Mouse (Mus musculus): ENCODE data around the gene Adcy9. TPM values are rescaled to one million over a fixed set of nuclear protein-coding genes. Genes with fewer than 3 reads are reported as not detected.
"Not testable (repeated sequence)": the region's sequence is repeated elsewhere in the genome, so short reads cannot be mapped to it uniquely, and the experiment has no call there.

Adcy9 gene
- polyA plus RNA-seq, 1 experiment: 2.8 TPM

DNA sequence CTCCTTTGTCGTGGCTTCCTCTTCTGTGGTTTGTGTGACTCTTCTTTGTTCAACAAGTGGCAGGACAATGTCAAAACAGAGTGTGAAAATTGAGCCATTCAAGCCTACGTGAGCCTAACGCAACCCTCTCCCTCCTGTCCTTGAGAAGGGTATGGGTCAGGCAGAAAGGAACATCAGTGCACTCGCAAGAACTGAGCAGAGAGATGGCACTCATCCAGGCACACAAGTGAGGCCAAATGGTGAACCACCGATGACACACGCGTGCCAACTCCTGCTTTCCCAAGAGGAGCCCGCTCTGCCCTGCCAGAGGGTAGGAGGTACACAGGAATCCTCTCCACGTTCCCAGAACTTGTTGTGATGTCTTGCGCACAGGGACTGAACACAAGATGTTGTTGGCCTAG is 50.2 kb downstream of the Adcy9 start:
- no peak overlapping the region for H3K27ac ChIP-seq (ENCODE audit: insufficient read depth, low read length)
- H3K4me3 ChIP-seq (ENCODE audit: insufficient read depth, low read length): no peak overlapping the region
- H3K4me1 ChIP-seq (ENCODE audit: control insufficient read depth, insufficient read depth, low read length): no peaks in the 10 kb centered on the region; the same call in 1 of the 2 replicates
- TF ChIP-seq POLR2A (IDR thresholded peaks at IDR 0.05; ENCODE audit: low read depth, low read length): no peak
- no peak for TF ChIP-seq CTCF (IDR thresholded peaks at IDR 0.05; ENCODE audit: borderline replicate concordance, insufficient read depth, low read length)

- Histone ChIP-seq H3K4me3 (ENCODE audit: insufficient read depth, low read length) (no peak overlapping the region), H3K27ac (ENCODE audit: insufficient read depth, low read length) (no peak overlapping the region), H3K4me1 (ENCODE audit: control insufficient read depth, insufficient read depth, low read length) (no peaks in the 10 kb centered on the region; the same call in 1 of the 2 replicates)
- TF ChIP-seq POLR2A (IDR thresholded peaks at IDR 0.05; ENCODE audit: low read depth, low read length) (no peak), CTCF (IDR thresholded peaks at IDR 0.05; ENCODE audit: borderline replicate concordance, insufficient read depth, low read length) (no peak)
These were observed 52.4 kb downstream of the Adcy9 start for GRCm38 (mm10) chr16:4367930-4368329.

DNA sequence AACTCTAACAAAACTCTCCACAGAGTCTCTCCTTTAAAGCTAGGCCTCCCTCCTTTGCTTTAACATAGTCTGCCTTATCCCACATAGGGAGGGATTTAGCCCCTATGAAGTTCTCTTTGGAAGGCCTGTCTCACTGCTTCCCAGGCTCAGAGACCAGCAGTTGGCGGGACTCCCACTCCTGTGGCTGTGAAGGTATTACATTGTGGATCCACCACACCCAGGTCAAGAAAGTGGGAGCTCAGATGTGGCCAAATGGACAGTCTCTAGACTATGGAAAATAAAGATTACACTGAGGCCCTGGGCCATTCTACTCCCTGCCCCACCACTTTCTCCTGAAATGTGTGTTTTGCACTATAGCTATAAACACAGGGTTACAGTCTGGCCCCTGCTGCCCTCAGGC is 53.0 kb downstream of the Adcy9 start:
- Histone ChIP-seq H3K27ac (ENCODE audit: insufficient read depth, low read length) (no peak overlapping the region), H3K4me3 (ENCODE audit: insufficient read depth, low read length) (no peak overlapping the region), H3K4me1 (ENCODE audit: control insufficient read depth, insufficient read depth, low read length) (no peaks in the 10 kb centered on the region; the same call in 1 of the 2 replicates)
- TF ChIP-seq CTCF (IDR thresholded peaks at IDR 0.05; ENCODE audit: borderline replicate concordance, insufficient read depth, low read length) (no peak), POLR2A (IDR thresholded peaks at IDR 0.05; ENCODE audit: low read depth, low read length) (no peak)

GRCm38 (mm10) chr16:4366671-4367070 is 53.6 kb downstream of the Adcy9 start:
- Histone ChIP-seq H3K4me3 (ENCODE audit: insufficient read depth, low read length) (no peak overlapping the region), H3K27ac (ENCODE audit: insufficient read depth, low read length) (no peak overlapping the region), H3K4me1 (ENCODE audit: control insufficient read depth, insufficient read depth, low read length) (no peaks in the 10 kb centered on the region; the same call in 1 of the 2 replicates)
- TF ChIP-seq POLR2A (IDR thresholded peaks at IDR 0.05; ENCODE audit: low read depth, low read length): no peak

DNA sequence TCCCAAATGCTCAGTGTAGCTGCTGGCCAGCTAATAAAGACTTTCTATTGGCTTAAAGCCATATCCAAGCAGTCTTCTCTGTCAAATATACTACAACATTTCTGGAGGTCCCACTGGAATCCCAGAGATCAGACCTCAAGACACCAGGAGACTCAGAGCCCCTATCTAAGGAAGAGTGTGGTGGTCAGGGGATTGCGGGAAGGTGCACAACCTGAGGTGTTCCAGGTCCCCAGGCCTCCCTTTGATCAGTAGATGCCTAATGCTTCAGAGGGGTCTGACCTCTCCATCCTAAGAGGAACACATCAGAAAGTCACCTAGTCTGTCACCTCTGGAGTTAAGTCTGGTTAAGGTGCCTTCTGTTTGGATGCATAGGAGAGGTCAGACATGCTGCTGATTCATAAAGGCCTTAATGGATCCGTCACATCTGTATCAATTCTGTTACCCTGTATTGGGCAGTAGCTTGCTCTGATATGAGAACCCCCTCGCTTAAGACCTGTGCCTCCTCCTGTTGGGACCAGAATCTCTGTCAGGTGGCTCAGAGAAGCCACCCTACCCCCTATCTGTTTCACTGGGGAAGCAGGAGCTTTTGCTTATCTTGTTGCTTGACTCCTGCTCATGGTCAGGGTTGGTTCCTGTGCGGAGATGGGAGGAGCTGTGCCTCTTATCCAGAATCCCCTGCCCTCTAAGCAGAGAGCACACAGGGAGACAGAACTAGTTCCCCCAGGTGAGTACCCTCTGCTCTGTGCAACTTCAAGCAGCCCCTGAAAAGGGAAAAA is 56.8 kb downstream of the Adcy9 start:
- TF ChIP-seq POLR2A (IDR thresholded peaks at IDR 0.05; ENCODE audit: low read depth, low read length) (no peak), CTCF (IDR thresholded peaks at IDR 0.05; ENCODE audit: borderline replicate concordance, insufficient read depth, low read length) (no peak)
- Histone ChIP-seq H3K4me1 (ENCODE audit: control insufficient read depth, insufficient read depth, low read length) (no peaks in the 10 kb centered on the region; the same call in 1 of the 2 replicates), H3K27ac (ENCODE audit: insufficient read depth, low read length) (no peak overlapping the region), H3K4me3 (ENCODE audit: insufficient read depth, low read length) (no peak overlapping the region)

GRCm38 (mm10) chr16:4355260-4356043 is 64.8 kb downstream of the Adcy9 start:
- TF ChIP-seq CTCF (IDR thresholded peaks at IDR 0.05; ENCODE audit: borderline replicate concordance, insufficient read depth, low read length) (no peak), POLR2A (IDR thresholded peaks at IDR 0.05; ENCODE audit: low read depth, low read length) (no peak)
- Histone ChIP-seq H3K4me1 (ENCODE audit: control insufficient read depth, insufficient read depth, low read length) (no peaks in the 10 kb centered on the region), H3K27ac (ENCODE audit: insufficient read depth, low read length) (no peak overlapping the region), H3K4me3 (ENCODE audit: insufficient read depth, low read length) (no peak overlapping the region)

DNA sequence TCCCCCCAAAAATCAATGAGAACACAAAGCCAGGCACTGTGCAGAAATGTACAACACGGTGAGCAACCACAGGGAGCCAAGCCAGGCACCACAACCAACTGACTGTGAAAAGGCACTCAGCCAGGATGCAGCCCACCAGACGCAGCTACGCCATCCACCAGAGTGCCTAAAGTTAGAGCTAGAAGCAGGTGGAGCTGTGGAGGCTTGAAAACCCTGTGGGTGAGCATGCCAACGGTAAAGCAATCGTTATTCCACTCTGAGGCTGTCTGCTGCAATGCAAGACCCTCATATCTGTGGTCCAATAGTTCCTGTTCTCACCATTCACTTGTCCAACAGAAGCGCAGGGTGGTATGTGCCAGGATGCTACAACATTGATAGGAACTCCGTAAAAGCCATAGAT is 77.7 kb downstream of the Adcy9 start:
- Histone ChIP-seq H3K4me1 (ENCODE audit: control insufficient read depth, insufficient read depth, low read length) (no peaks in the 10 kb centered on the region), H3K4me3 (ENCODE audit: insufficient read depth, low read length) (no peak overlapping the region), H3K27ac (ENCODE audit: insufficient read depth, low read length) (no peak overlapping the region)
- no peak for TF ChIP-seq CTCF (IDR thresholded peaks at IDR 0.05; ENCODE audit: borderline replicate concordance, insufficient read depth, low read length)
- no peak for TF ChIP-seq POLR2A (IDR thresholded peaks at IDR 0.05; ENCODE audit: low read depth, low read length)

DNA sequence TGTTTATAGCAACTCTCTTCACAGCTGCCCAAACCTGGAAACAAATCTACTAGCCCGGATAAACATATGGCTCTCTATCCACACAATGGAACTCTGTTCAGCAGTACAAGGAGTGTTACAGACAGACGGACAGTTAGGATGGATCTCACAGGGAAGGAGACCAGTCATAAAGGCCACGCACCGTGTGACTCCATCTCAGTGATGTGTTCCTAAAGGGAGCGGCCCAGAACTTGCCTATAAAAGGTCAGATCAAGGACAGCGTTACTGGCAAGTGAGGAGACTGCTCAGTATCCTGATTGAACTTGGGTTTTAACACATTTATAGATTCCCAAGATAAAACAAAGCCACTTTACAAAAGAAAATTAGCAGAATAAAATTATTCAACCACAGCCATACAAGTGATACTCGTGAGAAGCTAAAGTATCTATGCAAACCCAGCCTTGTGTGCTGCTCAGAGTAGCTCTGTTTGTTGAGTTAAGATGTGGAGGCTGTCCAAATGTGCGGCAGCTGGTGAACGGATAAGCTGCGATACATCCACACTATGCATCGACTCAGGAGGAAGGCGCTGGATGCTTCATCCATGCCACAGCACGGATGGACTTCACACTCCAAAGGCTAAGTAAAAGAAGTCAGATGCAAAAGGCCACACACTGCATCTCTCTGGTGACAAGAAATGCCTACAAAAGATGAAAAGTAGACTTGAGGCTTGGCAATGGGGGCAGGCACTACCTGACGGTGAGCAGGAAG is 78.8 kb downstream of the Adcy9 start:
- TF ChIP-seq CTCF (IDR thresholded peaks at IDR 0.05; ENCODE audit: borderline replicate concordance, insufficient read depth, low read length) (no peak), POLR2A (IDR thresholded peaks at IDR 0.05; ENCODE audit: low read depth, low read length) (no peak)

GRCm38 (mm10) chr16:4339216-4339615 is 81.1 kb downstream of the Adcy9 start:
- not testable (repeated sequence) for H3K27ac ChIP-seq (ENCODE audit: insufficient read depth, low read length); H3K4me1 ChIP-seq (ENCODE audit: control insufficient read depth, insufficient read depth, low read length); H3K4me3 ChIP-seq (ENCODE audit: insufficient read depth, low read length)

More for the DNA sequence above, 78.8 kb downstream of the Adcy9 start:
- Histone ChIP-seq H3K27ac (ENCODE audit: insufficient read depth, low read length) (no peak overlapping the region), H3K4me1 (ENCODE audit: control insufficient read depth, insufficient read depth, low read length) (no peaks in the 10 kb centered on the region), H3K4me3 (ENCODE audit: insufficient read depth, low read length) (no peak overlapping the region)

Data from embryonic fibroblast, embryonic 13.5 days (primary cell).